Mouse (Mus musculus) adrenal gland, postnatal 14 days (tissue): ENCODE results near the gene Gpr101. TPM values are rescaled to one million over a fixed set of nuclear protein-coding genes. Genes with fewer than 3 reads are reported as not detected.

Experiments
- DNase-seq: peaks from one replicate; pipeline ENCODE4 v3.0.0; 2021; ENCODE audit warnings: mixed read lengths
- long read RNA-seq, 2 experiments: library from polyadenylated mRNA; stranded (forward); transcript quantifications; one replicate each; pipeline ENCODE4 v2.0.0; 2021
- total RNA-seq: library from RNA; stranded (reverse); gene quantifications from 2 replicates; pipeline ENCODE4 v1.2.3, GENCODE M21; 2021

Gpr101 gene
- not detected in 2 replicates for total RNA-seq
- long read RNA-seq, experiment 1 = 0 reads
- long read RNA-seq, experiment 2 = 0 reads

DNA sequence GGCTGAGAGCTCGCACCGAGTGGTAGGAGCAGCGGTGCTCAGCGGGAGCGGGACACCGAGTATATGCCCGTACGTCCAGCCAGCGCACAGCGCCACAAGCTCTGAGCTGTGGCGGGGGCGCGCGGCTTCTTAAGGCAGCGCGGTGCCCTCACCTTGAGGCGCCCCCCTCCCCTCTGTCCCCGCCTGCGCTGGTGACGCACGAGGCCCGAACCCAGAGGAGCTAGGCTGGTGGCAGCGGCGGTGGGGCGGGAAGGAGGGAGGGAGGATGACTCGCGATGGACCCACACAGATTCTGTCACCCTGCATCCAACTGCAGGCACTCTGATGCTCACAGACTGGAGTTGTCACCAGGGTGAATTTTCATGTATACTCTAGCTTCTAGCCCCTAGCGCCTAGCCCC lies at the start of gene Gpr101:
Gene Gpr101 (minus strand): TSS at position 124 of the 400 bp plus-strand sequence.
- no peak for DNase-seq

DNA sequence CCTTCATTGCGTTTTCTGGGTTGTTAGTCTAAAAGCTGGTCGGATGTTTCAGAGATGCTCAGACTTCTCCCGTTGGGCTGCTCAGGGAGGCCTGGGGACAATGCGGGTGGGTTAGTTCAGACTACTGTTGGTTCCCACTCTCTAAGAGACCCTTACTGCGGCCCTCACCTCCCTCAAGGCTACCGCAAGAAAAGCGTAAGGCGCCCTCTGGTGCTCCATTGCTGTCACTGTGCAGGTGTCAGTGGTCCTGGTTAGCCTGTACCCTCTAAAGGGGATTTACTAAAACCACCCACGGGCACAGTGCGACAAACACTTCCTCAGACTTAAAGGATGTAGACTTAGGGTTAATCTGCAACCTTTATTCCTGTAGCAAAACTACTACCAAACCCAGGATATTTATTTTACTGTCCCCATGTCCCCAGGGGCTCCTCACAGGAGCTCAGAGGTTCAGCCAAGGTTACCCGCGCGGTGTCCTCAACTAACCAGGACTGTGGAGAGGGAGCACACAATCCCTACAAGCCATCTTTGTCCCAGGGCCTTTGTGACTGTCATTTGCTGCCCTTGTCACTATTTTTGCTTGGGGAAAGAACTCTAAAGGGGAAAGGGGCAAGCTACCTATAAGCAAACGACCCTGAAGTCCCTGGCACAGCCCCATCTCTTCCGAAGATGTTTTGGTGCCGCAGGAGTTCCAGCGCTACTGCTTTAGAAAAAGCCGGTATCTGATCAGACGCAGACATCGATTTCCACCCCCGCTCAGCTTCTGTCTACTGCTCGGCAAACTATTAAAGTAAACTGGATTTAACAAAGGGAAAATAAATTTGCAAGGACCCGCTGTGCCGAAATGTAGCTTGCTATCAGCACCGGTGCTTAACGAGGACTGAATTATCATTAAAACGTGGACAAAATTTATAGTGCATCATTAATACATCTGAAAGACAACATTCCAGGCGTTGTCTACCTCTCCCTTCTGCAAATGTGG lies 17.8 kb upstream of the Gpr101 start:
- no peak for DNase-seq

DNA sequence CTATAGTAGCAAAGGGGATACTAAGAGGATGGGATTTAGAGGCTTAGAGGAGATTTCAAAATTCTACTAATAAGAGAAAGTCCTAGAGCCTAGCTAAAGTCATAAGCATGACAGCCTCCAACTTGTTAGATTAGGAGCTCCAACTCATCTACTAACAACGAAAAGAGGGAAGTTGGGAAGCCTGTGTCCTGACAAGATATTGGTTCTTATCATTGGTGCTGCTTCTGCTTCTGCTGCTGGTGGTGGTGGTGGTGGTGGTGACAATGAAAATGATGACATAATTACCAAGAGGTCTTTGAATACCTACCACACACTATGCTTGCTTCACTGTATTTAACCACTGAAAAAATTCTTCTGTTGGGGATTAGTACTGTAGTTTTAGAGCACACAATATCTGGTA lies 2.7 kb upstream of the Gpr101 start:
- DNase-seq = no peak

Other genes with a start within 250 kb of the Gpr101 start
- gene Arhgef6, start 165.0 kb downstream of the Gpr101 start, total RNA-seq = 34.4 and 34.7 TPM in 2 replicates
- 35.5 and 44.4 TPM in 2 replicates for gene Rbmx, start 110.7 kb downstream of the Gpr101 start, total RNA-seq
- not detected in 2 replicates for gene Gm364, start 94.6 kb downstream of the Gpr101 start, total RNA-seq